Mouse (Mus musculus) hindlimb bud, embryonic 11.5 days (tissue): ENCODE results near the gene Actn1.
"Not testable (repeated sequence)": the region's sequence is repeated elsewhere in the genome, so short reads cannot be mapped to it uniquely, and the experiment has no call there.

Experiments
- DNase-seq: peaks from one replicate; pipeline ENCODE4 v3.0.0-alpha.2; 2012; ENCODE audit warnings: low read depth, low spot score; ENCODE audit errors: extremely low spot score

The Actn1 gene

DNA sequence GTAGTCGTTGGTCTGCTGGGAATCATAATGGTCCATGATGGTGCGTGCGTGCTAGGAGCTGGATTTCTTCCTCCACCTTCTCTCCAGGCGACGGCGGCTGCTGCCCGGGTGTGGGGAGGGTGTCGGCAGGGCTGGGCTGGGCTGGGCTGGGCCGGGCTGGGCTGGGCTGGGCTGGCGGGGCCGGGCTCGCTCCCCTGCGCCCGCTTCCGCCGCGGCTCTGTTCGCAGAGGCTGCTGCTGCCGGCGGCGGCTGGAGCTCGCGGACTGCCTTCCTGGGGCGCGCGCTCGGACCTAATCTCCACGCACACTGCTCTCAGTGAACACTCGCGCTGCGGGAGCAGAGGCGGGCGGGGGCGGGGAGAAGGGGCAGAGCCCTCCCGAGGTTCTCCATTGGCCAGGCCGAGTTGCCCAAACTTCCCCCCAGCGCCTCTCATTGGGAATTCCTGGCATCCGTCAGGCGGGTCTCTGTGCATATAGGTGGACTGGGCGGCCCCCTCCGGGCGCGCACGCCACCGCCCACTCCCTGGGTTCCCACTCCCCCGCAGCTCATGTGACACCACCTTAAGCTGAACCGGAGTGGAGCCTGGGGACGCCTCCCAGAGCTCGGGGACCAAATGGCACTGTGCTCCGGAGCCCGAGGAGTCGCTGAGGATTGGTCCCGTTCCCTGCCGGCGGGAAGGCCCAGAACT, at the start of gene Actn1:
Gene Actn1, minus strand, starts transcription at position 316 of the 688 bp plus-strand sequence.
- DNase-seq: no peak

DNA sequence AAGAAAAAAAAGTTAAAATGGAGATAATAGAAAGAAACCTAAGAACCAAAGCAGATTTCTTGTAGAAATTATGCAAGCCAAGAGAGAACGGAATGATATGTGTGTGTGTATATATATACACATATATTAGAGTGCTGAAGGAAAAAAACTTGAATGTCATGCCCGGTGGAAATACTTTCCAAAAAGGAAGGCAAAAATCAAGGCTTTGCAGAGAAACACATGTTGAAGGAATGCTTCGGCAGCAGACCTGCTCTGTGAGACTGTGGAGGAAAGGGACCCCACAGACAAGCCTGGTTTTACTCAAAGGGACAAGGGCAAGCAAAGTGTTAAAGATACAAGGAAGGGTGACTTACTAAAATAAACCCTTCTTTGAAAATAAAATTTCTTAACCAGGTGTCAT, 47.4 kb upstream of the Actn1 start:
- DNase-seq: no peak

DNA sequence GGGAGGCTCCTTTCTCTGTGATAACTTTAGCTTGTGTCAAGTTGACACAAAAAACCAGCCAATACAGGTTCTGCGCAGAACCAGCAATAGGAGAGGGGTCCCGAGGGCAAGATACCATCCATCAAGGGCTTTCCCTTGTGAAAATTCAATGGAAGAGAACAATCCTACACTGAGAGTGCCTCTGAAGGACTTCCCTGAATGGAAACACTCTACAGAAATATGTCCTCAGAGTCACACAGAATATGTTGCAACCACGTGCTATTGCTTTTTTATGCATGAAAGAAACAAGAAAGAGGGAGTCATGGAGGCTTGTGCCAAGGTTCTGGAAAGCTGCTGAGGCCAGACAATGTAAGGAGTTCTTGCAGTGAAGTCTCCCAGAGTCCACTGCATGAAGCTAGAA, 44.3 kb upstream of the Actn1 start:
- DNase-seq: no peak

DNA sequence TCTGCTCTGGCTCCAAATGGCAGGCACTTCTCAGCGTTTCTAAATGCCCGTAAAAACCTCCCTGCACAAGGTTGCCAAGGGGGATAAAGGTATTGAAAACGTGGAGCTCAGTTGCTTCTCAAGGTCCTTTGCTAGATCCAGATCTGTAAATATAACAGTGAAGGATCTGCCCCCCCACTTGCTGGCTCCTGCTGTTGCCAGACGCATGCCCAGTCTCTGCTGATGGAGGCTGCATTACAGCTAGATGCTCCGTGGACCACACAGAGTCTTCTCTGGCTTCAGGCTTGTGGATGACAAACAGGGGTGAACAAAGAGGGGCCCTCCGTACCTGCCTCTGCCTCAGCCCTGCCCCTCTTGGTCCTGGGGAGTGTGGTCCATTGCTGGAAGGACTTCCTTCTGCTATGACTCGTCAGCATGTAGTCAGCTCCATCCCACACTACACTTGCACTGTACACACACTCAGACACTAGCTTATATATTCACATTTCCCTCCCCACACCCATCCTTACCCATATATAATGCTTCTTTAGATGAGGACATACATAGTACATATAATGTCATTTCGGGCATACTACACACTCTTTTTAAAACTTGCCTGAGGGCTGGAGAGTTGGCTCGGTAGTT, 40.8 kb upstream of the Actn1 start:
- no peak for DNase-seq

DNA sequence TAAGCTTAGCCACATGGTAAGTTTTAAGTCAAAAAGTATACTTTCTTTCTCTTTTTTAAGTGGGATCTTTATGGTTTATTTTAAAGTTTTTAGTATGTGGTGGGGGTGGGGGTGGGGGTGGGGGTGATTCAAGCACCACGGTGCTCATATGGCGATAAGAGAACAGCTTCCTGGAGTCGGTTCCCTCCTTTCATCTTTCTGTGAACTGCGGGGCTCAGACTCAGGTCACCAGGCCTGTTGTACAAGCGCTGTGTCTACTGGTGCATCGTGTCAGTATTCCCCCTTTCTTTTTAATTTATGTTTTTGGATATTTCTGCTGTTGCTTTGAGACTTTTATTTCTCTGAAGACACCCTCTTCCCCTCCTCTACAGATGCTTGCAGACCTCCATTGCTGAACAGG, 38.5 kb upstream of the Actn1 start:
- DNase-seq: no peak

DNA sequence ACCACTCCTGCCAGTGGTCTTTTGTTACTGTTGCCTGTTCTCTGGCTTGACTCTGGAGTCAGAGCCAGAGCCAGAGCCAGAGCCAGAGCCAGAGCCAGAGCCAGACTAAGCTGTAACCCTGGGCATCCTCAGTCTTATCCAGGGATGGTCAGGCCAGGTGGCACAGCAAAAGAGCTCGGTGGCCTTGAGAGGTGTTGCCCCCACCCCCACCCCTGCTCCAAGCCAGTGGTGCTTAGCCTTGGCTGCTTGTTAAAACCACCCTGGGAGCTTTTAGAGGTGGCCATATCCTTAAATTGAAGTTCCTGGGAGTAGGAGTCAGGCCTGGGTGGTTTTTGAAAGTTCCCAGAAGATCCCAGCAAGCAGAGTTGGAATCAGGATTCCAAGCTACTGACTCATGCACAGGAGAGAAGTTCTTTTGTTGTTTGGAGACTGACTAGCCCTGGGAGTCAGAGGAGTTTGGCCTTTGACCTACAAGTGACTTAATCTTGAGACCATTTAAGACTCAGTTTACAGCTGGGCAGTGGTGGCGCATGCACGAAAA, 31.8 kb upstream of the Actn1 start:
- DNase-seq: no peak

DNA sequence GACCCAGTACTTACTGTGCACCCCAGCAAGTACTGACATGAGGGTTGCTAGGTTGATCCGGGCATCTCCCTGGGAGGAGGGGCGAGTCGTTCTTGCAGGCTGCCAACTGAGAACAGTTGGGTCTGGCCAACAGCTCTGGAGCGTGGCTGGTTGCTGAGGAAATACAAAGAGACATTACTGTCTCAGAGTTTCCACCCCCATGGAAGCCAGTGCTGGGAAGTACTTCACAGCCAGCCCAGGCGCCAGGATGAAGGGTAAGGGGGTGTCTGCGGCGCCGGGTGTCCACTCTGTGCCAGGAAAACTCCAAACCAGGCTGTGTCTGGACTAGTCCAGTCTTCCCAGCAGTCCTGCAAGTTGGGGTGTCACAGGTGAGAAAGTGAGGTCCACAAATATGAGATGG, 30.8 kb upstream of the Actn1 start:
- no peak for DNase-seq

DNA sequence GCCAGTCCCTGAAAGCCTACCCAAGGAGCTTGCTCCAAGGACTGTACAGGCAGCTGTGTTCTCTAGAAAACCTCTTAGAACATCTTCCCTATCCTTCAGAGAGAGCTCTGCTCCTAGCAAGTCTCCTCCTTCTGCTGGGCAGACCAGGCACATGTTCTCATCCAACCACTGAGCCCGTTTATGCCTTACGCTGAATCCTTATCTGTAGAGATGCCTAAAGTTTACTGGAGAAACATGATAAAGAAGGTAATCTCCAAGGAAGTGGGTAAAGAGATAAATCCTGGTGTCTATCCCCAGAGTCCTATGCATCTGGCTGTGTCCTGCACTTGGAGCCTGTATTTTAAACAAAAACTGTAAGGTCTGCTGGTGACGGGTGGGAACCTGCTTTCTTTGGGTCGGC, 30.3 kb upstream of the Actn1 start:
- DNase-seq: no peak

DNA sequence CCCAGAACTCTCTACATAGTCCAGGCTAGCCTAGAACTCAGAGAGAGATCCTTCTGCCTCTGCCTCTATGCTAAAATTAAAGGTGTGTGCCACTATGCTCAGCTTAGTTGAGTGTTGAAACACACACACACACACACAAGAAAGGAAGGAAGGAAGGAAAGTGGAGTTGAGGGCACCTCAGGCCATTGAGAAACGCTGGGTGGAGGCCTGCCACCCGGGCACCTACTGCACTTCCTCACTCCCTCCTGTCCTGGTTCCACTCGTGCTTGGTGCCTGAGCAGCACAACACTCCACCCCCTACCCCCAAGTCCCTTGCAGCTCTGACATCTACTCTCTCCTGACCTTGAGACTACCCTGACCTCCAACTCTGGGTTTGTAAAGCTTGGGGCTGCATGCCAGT, 29.6 kb upstream of the Actn1 start:
- DNase-seq: no peak

DNA sequence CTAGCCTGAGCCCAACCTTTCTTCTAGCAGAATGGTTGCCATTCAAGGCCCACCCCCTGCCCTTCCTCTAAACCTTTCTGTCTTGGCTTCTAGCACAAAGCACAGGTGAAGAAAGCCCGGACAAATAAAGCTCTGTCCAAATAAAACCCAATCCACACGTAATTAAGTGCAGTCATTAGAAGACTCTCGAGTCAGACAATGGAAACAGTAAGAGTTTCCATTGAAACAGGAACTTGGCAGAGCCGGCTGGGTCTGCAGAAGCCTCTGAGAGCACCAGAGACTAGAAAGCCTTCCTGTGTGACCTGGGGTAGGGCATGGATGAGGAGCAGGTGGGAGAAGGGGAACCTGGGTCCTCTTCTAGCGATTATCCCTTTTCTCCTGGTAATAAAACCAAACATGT, 25.7 kb upstream of the Actn1 start:
- no peak for DNase-seq

DNA sequence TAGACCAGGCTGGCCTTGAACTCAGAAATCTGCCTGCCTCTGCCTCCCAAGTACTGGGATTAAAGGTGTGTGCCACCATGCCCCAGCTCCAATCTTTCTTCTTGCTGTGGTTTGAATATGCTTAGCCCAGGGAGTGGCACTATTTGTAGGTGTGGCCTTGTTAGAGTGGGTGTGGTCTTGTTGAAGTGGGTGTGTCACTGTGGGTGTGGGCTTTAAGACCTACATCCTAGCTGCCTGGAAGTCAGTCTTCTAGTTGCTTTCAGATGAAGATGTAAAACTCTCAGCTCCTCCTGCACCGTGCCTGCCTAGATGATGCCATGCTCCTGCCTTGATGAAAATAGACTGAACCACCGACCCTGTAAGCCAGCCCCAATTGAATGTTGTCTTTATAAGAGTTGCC, 24.1 kb upstream of the Actn1 start:
- DNase-seq: not testable (repeated sequence)

DNA sequence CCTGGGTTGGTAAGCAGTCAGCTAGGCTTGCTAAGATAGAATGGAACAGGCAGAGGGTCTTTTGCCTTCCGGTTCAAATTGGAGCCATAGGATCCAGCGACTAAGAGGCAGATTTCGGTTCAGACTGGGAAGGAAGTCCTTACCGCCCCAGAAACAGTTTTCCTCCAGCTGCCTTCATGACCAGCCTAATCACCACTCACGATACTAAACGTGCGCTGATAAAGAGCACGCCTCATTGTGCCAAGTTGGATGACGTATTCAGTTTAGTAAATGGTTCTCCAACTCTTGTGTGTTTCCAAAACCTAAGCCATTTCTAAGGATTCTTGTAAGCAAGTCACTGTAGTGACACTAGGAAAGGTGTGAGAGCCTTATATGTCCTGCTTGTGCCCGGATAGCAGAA, 18.7 kb upstream of the Actn1 start:
- DNase-seq: no peak

DNA sequence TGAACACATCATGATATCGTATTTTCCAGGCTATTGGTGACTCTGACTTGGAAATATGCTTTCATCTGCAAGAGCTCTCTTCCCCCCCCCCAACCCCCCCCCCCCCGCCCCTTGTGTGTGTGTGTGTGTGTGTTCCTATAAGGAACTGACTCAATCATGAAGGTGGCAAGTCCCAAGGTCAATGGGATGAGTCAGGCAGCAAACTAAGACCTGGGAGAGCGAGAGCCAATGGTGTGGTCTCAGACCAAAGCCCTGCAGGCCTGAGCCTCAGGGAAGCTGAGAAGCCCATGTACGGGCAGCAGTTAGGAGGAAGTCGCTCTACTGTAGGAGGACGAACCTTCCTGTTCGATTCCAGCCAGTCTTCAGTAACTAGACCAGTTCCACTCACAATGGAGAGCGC, 17.3 kb upstream of the Actn1 start:
- no peak for DNase-seq

DNA sequence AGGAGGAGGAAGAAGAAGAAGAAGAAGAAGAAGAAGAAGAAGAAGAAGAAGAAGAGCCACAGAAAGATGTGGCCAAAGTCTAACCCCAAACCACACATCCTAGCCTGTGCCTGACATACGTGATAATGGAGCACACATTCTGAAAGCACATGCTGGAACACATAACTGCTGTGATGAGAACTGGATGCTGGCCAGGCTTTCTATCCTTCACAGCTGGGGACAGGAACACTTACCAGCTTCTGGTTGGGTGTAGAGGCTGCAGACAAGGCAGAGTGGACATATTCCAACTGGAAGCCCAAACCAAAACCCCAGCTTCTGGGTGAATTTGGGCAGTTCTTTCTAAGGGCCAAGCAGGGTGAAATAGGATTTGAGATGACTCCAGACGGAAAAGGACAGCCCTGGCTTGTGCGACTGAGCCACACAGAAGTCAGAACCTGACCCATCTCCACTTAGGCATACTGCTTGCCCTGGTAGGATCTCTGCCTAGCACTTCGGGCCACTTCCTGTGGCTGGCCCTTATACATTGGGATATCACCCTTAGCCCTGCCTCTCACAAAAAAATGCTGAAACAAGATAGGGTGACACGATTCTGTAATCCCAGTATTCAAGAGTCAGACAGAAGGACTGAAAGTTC, 15.1 kb upstream of the Actn1 start:
- DNase-seq: no peak

DNA sequence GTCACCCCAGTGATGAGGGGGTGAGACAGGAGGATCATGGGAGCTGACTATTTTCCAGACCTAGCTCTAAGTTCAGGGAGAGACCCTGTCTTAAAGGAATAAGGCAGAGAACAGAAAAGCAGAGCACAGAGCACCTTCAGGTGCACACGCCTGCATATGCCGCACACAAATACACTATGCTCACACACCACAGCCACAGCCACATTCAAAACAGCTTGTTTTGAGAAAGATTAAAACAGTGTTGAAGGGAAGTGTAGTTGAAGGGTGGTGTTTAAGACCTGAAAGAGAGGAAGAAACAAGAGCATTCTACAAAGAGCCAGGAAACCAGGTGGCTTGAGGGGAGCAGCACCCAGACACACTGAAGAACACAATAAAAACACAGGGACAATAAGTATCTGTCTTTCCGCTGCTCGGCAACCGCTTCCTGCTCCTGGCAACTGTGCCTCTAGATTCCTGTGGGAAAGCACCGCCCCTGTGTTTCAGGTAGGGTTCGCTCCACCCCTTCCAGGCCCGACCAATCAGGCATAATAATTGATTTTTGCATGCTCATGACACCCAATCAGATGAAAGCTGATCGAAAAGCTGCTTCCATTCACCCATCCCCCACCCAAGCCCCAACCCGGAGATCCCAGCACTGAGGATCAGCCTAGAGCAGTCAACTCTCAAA, 13.0 kb upstream of the Actn1 start:
- no peak for DNase-seq

DNA sequence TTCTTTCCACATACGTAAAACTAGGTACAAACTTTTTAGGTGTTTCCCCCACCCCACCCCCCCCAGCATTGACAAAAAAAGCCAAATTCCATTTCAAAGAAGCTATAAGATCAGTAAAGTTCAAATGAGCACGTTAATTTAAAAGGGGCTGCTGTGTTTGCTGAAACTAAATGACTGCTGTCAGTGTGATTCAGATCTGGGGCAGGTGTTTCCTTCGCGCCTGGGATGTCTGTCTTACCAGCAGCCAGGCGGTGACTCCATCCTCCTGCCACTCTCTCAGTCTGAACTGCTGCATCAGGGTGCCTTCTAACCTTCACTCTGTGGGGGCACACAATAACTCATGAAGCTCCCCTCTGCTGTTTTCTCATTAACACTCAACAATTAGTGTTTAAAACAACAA, 11.6 kb upstream of the Actn1 start:
- DNase-seq: no peak

DNA sequence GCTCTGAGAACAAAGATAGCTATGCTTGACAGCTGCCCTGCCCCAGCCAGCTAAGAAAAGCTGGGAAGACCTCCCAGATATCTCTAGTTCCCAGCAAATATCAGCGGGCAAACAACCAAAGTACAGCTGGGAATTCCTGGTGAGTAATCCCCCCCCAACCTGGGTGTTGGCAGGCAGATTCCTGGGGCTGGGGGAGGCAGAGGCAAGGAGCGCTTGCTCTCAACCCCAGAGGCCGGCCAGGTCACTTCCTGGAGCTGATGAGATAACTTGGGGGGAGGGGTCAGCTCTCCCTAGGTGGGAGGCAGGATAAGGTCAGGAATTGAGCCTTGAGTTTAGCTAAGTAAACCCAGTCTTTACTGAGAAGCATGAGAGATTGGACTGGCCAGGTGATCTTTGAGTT, 10.8 kb upstream of the Actn1 start:
- no peak for DNase-seq

DNA sequence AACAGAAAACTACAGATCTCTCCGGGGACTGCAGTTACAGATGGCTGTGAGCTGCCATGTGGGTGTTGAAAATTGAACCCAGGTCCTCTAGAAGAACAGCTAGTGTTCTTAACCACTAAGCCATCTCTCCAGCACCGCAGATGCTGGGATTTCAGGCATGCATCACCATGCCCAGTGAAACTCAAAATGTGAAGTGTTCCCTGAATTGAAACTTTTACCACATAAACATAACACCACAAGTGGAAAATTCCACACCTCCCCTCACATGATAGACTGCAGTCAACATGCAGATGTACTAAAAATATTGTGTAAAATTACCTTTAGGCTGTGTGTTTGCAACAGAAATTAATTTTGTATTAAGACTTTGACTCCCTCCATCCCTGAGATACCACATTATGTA, 9.1 kb upstream of the Actn1 start:
- no peak for DNase-seq

DNA sequence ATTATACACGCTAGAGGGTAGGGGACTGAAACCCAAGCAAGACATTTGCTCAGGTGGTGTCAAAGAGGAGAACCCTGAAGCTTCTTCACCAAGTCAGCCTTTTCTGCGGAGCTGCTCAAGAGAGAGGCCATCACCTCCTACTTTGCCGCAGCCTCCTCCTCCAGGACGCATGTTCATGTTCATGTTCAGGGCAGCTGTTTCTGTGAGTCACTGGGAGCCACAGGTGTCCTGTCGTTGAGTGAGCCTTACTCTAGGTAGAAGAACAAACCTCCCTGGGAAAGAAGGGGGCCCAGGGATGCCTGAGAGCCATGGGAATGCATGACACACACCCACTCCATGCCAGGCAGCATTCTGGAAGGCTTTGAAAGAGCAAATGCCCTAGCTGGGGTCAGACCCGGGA, 7.8 kb upstream of the Actn1 start:
- DNase-seq: no peak

DNA sequence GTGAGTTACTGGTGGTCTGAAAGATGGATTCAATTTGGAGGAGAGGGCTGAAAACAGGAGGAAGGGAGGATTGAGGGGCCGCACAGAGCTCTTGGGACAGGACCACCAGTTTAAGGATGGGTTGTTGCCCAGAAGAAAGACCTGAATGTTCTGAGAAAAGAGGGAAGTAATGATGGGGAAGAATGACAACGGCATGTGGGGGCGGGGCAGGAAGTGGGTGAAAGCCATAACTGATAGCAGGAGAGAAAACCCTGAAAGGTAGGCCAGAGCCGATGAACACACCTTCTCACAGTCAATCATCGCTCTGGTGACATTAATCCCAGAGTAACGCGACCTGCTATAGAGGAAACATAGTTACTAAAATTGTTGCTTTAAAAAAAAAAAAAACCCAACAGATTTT, 4.2 kb upstream of the Actn1 start:
- DNase-seq: not testable (repeated sequence)

DNA sequence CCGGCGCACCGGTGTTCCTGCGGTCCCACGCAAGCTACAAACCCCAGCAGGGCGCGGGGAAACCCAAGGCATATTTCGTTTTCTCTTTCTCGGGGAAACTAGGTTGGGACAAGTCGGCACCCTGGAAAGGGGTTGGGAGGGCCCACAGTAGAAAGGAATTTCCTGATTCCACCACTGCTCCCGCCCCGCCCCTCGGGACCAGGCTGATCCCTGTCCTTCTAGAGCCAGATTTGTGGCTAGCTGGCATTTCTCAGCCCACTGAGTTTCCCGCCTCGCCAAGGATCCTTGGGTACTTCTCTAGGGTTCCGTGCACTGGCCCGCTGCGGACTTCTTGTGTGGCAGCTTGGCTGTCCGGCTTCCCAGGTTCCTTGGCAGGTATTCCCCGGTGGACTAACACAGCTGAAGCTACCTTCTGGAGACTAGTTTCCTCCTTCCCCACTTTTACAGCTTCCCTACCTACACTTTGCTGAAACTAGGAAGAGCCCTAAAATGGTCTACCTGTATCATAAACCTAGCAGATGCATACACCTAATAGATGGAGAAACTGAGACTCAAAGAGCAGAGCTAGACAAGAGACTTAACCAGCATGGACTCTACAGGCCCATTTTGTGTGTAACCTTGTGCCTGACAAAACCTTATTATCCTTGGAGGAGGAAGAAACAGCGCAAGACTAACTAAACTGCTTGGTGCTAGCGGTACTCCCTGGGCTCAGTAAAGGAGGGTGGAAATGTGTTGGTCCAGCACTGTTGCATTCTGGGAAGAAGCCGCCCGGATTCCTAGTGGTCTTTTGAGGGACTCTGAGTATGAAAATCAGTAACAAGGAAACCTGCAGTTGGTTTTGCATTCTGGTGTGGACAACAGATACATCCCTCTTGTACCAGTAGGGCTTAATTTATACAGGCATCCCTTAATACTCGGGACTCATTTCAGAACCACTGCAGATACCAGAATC, 849 bp upstream of the Actn1 start:
- no peak for DNase-seq
